20 mouse cellular contexts compared by ENCODE assay signal in the genomic region with DNA sequence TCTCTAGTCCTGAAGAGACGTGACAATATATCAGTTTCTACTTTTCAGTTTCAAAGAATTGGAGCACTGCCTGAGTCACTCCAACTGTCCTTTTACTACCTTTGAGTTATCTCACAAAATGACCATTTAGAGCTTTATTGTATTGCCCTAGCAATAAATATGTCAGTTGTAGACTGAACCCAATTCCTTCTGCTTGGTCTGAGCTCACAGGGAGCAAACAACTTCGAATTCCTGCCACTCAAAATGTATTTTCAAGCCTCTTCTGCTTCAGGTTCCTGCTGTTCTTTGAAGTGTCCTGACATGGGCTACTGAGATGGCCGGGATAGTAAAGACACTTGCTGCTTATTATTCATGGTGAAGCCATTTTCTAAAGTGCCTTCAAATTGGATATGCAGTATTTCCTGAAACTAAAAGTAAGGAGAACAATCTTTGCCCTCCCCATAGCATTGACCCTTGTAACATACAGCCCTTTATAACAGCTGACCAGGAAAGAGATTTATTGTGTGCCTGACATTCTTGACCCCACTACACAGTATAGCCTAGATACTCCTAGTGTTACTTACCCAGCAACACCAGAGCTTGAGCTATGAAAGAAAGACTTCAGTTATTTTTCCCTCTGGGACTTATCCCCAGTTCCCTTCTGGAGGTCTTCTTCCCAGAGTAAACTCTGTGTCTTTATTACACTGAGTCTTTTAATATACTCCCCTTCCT.
DNase-seq lines count a peak whose midpoint lies in the region; ATAC-seq lines count a peak whose summit lies in the region.
"Had no signal": no experiment of that assay in that cellular context is flagged by ENCODE, and none has a peak within 500 bp of the region (broad histone marks: within the 10 kb centered on the region; RNA-seq: fewer than 3 reads in every experiment).

No protein-coding gene starts in this region.

- ATAC-seq in intestine, embryonic 16.5 days: 0 out of 2 replicates have a peak, but pooled peaks have one; percentile 58
- peak; percentile 82 for ATAC-seq in neural tube, embryonic 14.5 days (ENCODE audit: low read depth)
- ATAC-seq: forebrain, embryonic 15.5 days; hindbrain, postnatal 0 days had no signal

- H3K36me3 ChIP-seq in intestine, embryonic 16.5 days (ENCODE audit: control insufficient read depth, insufficient read depth, low read length): no peaks in the 10 kb centered on the region
- no peaks in the 10 kb centered on the region for H3K36me3 ChIP-seq in neural tube, embryonic 14.5 days (ENCODE audit: control insufficient read depth, insufficient read depth, low read length)
- H3K36me3 ChIP-seq: embryonic facial prominence, embryonic 12.5 days; forebrain, embryonic 15.5 days; G1E; heart, embryonic 15.5 days; hindbrain, embryonic 13.5 days had no signal

- H3K4me2 ChIP-seq in intestine, embryonic 16.5 days (ENCODE audit: low read depth, low read length): no peak overlapping the region
- no peak overlapping the region for H3K4me2 ChIP-seq in neural tube, embryonic 14.5 days (ENCODE audit: low read depth, low read length)
- H3K4me2 ChIP-seq: embryonic facial prominence, embryonic 12.5 days; forebrain, embryonic 15.5 days; heart, embryonic 11.5 days; heart, embryonic 15.5 days; hindbrain, embryonic 13.5 days had no signal

- H3K4me3 ChIP-seq in intestine, embryonic 16.5 days (ENCODE audit: low read length): no peak overlapping the region
- H3K4me3 ChIP-seq in neural tube, embryonic 14.5 days (ENCODE audit: low read depth, low read length): no peak overlapping the region
- H3K4me3 ChIP-seq: embryonic facial prominence, embryonic 12.5 days; forebrain, embryonic 15.5 days; heart, embryonic 15.5 days; hindbrain, embryonic 13.5 days had no signal

- H3K9ac ChIP-seq in intestine, embryonic 16.5 days (ENCODE audit: low read depth, low read length): no peak overlapping the region
- H3K9ac ChIP-seq in neural tube, embryonic 14.5 days (replicated peaks; ENCODE audit: low read depth, low read length): no peak overlapping the region
- H3K9ac ChIP-seq: embryonic facial prominence, embryonic 12.5 days; forebrain, embryonic 15.5 days; heart, embryonic 15.5 days; hindbrain, embryonic 13.5 days had no signal

- DNase-seq in embryo, embryonic 10 days (ENCODE audit: low spot score): peak; percentile 43
- peak; percentile 33 for DNase-seq in embryo, embryonic 10.5 days (ENCODE audit: low spot score)
- DNase-seq in gastrocnemius, postnatal 10 days: no peak
- DNase-seq in kidney, adult 8-10 months: no peak
- DNase-seq in cerebellum, postnatal 14 days: no peak
- DNase-seq: adrenal gland, postnatal 10 days; cerebellum, adult 11 months; cerebellum, adult 8-10 months; cerebellum, postnatal 25 days; heart, adult 18-20 months; heart, postnatal 14 days had no signal

- WGBS in intestine, embryonic 16.5 days: 20% methylated on average over 3 of the region's 3 CpGs
- WGBS in neural tube, embryonic 14.5 days: 8% methylated on average over 3 of the region's 3 CpGs

- no peak overlapping the region for H3K27ac ChIP-seq in intestine, embryonic 16.5 days (ENCODE audit: low read length)
- no peak overlapping the region for H3K27ac ChIP-seq in neural tube, embryonic 14.5 days (ENCODE audit: low read depth, low read length)
- H3K27ac ChIP-seq: embryonic facial prominence, embryonic 12.5 days; forebrain, embryonic 15.5 days; heart, embryonic 15.5 days; hindbrain, embryonic 13.5 days; hindbrain, postnatal 0 days had no signal

- H3K9me3 ChIP-seq in intestine, embryonic 16.5 days (ENCODE audit: control insufficient read depth, low read length): no peaks in the 10 kb centered on the region
- no peaks in the 10 kb centered on the region for H3K9me3 ChIP-seq in neural tube, embryonic 14.5 days (ENCODE audit: control insufficient read depth, low read length)
- H3K9me3 ChIP-seq: embryonic facial prominence, embryonic 12.5 days; forebrain, embryonic 15.5 days; heart, embryonic 15.5 days; hindbrain, embryonic 13.5 days had no signal

- H3K27me3 ChIP-seq in intestine, embryonic 16.5 days (replicated peaks; ENCODE audit: control insufficient read depth, insufficient read depth, low read length): no peaks in the 10 kb centered on the region
- no peaks in the 10 kb centered on the region for H3K27me3 ChIP-seq in neural tube, embryonic 14.5 days (ENCODE audit: control insufficient read depth, insufficient read depth, low read length)
- H3K27me3 ChIP-seq: embryonic facial prominence, embryonic 12.5 days; forebrain, embryonic 15.5 days; heart, embryonic 15.5 days; hindbrain, embryonic 13.5 days had no signal

- H3K4me1 ChIP-seq in intestine, embryonic 16.5 days (ENCODE audit: control insufficient read depth, insufficient read depth, low read length): no peaks in the 10 kb centered on the region
- H3K4me1 ChIP-seq in neural tube, embryonic 14.5 days (ENCODE audit: control insufficient read depth, insufficient read depth, low read length): no peaks in the 10 kb centered on the region
- H3K4me1 ChIP-seq: embryonic facial prominence, embryonic 12.5 days; forebrain, embryonic 15.5 days; heart, embryonic 15.5 days; hindbrain, embryonic 13.5 days had no signal

Comparison
In these comparisons a context has a peak if more than half of its experiments do, and no peak if none do; other contexts are left out.
1. DNase-seq: peak in embryo, embryonic 10 days (single experiment) and embryo, embryonic 10.5 days (single experiment); none in gastrocnemius, postnatal 10 days (single experiment), kidney, adult 8-10 months (0 of 2) and cerebellum, postnatal 14 days (0 of 2).